Mouse (Mus musculus) heart, embryonic 16.5 days (tissue): ENCODE results near the gene Serpinc1. TPM values are rescaled to one million over a fixed set of nuclear protein-coding genes. Genes with fewer than 3 reads are reported as not detected.
"Not testable (repeated sequence)": the region's sequence is repeated elsewhere in the genome, so short reads cannot be mapped to it uniquely, and the experiment has no call there.

ENCODE experiments used
- ATAC-seq: fragments of 200-750 bp; cut with Nextera tagmentation; replicated peaks from 2 replicates; pipeline ENCODE4 v1.8.0; 2017; ENCODE audit warnings: moderate number of reproducible peaks; ENCODE audit not compliant: insufficient read depth, low FRiP score; ENCODE audit errors: extremely low read depth
- H3K27ac ChIP-seq: fragments of 300-500 bp; sonication (generic); 2 replicates; pipeline ENCODE4 v1.5.1; 2014; ENCODE audit warnings: mild to moderate bottlenecking, low read length, control low read depth, moderate library complexity
- H3K27me3 ChIP-seq: fragments of 300-500 bp; sonication (generic); 2 replicates; pipeline ENCODE4 v1.6.1; 2014; ENCODE audit warnings: low read length, mixed read lengths; ENCODE audit not compliant: control insufficient read depth, insufficient read depth
- H3K36me3 ChIP-seq: fragments of 300-500 bp; sonication (generic); 2 replicates; pipeline ENCODE4 v1.6.1; 2014; ENCODE audit not compliant: control insufficient read depth, insufficient read depth
- H3K4me1 ChIP-seq: fragments of 300-500 bp; sonication (generic); 2 replicates; pipeline ENCODE4 v1.6.1; 2014; ENCODE audit warnings: low read length, mixed read lengths; ENCODE audit not compliant: control insufficient read depth, insufficient read depth
- H3K4me2 ChIP-seq: fragments of 300-500 bp; sonication (generic); 2 replicates; pipeline ENCODE4 v1.6.1; 2014; ENCODE audit warnings: low read depth, mild to moderate bottlenecking, control low read depth, low read length
- H3K4me3 ChIP-seq: fragments of 300-500 bp; sonication (generic); 2 replicates; pipeline ENCODE4 v1.5.1; 2014; ENCODE audit warnings: mild to moderate bottlenecking, control low read depth, low read length
- H3K9ac ChIP-seq: fragments of 300-500 bp; sonication (generic); 2 replicates; pipeline ENCODE4 v1.6.1; 2014; ENCODE audit warnings: low read length, control low read depth
- H3K9me3 ChIP-seq: fragments of 300-500 bp; sonication (generic); replicated peaks from 2 replicates; pipeline ENCODE4 v1.6.1; 2016; ENCODE audit warnings: low read length; ENCODE audit not compliant: control insufficient read depth
- WGBS: fragments of 180-500 bp; shearing (Covaris S2); extraction: QIAGEN DNeasy Blood & Tissue Kit; methylation state at CpG from one replicate; pipeline ENCODE4 v1.1.7; 2014; 5-methylcytosine and 5-hydroxymethylcytosine counted together
- polyA plus RNA-seq: library from polyadenylated mRNA; unstranded; fragments of >200 nt; fragmentation: Nextera tagmentation; extraction: Ambion mirVana; gene quantifications from 2 replicates; pipeline ENCODE4 v1.2.1, GENCODE M21; 2015

Gene Serpinc1
- polyA plus RNA-seq, 1 experiment from 2014 or later = 2.0 TPM

DNA sequence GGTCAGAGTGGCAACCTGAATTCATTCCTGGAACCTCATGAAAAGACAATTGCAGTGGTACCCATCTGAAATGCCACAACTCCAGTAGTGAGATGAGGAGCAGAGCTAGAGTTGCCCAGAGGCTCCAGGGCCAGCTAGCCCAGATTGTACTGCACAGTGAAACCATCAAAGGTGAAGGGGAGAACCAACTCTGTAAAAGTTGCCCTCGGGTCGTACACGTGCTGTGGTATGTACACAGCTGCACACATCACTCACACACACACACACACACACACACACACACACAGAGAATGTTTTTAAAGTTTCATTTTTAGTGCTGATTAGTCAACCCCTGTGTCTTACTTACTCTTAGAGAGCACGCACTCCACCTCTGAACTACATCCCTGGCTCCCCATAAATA is 3.0 kb downstream of the Serpinc1 start:
- no peak for ATAC-seq
- Histone ChIP-seq H3K9ac (no peak overlapping the region), H3K4me2 (no peak overlapping the region), H3K9me3 (no peaks in the 10 kb centered on the region), H3K27me3 (no peaks in the 10 kb centered on the region), H3K4me1 (no peaks in the 10 kb centered on the region), H3K36me3 (peaks cover 2% of the 10 kb centered on the region; the same call in 1 of the 2 replicates), H3K27ac (no peak overlapping the region), H3K4me3 (no peak overlapping the region)
- WGBS = 89% methylated on average over 4 of the region's 4 CpGs

DNA sequence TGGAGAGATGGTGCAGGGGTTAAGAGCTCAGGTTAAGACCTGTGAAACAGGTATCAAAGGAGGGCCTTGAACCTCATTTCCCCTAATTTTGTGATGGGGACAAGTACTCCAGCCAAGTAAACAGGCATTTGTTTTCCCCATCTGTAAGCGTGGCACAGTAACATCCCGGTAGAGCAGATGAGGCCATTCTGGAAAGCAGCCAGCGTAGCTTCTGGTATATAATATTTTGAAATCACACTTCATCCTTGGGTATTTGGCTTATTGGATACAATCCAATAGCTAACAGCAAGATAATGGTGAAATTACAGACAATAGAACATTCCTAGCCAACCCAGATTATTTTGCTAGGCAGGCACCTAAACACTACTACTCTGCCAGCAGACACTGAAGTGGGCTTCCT is 4.5 kb downstream of the Serpinc1 start:
- H3K27ac ChIP-seq = no peak overlapping the region
- ATAC-seq = no peak
- no peak overlapping the region for H3K9ac ChIP-seq
- no peak overlapping the region for H3K4me3 ChIP-seq
- 67% methylated on average over 3 of the region's 3 CpGs for WGBS
- H3K4me2 ChIP-seq = no peak overlapping the region
- H3K27me3 ChIP-seq = no peaks in the 10 kb centered on the region
- H3K4me1 ChIP-seq = no peaks in the 10 kb centered on the region
- no peaks in the 10 kb centered on the region for H3K9me3 ChIP-seq
- no peaks in the 10 kb centered on the region for H3K36me3 ChIP-seq

GRCm38 (mm10) chr1:160984731-160985130 is 6.3 kb downstream of the Serpinc1 start:
- not testable (repeated sequence) for H3K36me3 ChIP-seq, H3K9ac ChIP-seq, H3K9me3 ChIP-seq, H3K27ac ChIP-seq, ATAC-seq, H3K4me2 ChIP-seq, H3K4me3 ChIP-seq, H3K27me3 ChIP-seq, H3K4me1 ChIP-seq
- 84% methylated on average over 1 of the region's 1 CpGs for WGBS

- no peak overlapping the region for H3K27ac ChIP-seq
- H3K9me3 ChIP-seq = no peaks in the 10 kb centered on the region
- H3K27me3 ChIP-seq = no peaks in the 10 kb centered on the region
- no peaks in the 10 kb centered on the region for H3K4me1 ChIP-seq
- ATAC-seq = no peak
- no peak overlapping the region for H3K9ac ChIP-seq
- no peak overlapping the region for H3K4me3 ChIP-seq
- H3K36me3 ChIP-seq = no peaks in the 10 kb centered on the region
- WGBS = 83% methylated on average over 6 of the region's 6 CpGs
- H3K4me2 ChIP-seq = no peak overlapping the region
Observed at GRCm38 (mm10) chr1:160985477-160985876, 7.1 kb downstream of the Serpinc1 start.

DNA sequence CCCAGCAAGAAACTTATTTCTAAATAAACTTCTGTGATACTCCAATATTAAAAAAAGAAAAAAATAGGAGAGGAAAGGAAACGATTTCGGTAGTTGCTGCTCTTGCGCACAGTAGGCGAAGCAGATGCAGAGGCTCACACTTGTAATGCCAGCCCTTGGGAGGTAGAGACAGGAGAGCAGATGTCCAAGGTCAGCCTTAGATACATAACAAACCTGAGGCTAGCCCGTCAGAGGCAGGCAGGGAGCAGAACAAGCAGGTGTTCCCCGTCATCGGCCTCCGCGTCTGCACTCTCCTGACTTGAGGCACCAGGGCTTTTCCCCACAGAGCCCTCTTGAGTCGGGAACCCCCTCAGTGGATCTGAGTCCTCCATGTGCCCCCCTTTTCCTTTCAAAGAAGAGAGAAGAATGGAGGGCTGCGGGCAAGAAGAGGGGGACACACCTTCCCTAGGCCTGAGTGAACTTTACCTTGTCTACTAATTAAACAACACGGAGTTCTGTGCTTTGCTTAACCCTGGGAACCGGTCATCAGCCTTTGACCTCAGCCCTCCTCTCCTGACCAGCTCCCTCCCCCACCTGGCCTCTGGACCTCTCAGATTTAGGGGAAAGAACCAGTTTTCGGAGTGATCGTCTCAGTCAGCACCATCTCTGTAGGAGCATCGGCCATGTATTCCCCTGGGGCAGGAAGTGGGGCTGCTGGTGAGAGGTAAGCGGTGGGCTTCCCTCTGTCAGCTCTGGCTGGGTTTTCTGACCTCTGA is 8.7 kb downstream of the Serpinc1 start:
- Histone ChIP-seq H3K9ac (no peak overlapping the region), H3K4me3 (no peak overlapping the region), H3K27me3 (no peaks in the 10 kb centered on the region), H3K4me2 (no peak overlapping the region), H3K4me1 (no peaks in the 10 kb centered on the region), H3K36me3 (no peaks in the 10 kb centered on the region), H3K9me3 (no peaks in the 10 kb centered on the region), H3K27ac (no peak overlapping the region)
- 77% methylated on average over 17 of the region's 17 CpGs for WGBS
- ATAC-seq = no peak

DNA sequence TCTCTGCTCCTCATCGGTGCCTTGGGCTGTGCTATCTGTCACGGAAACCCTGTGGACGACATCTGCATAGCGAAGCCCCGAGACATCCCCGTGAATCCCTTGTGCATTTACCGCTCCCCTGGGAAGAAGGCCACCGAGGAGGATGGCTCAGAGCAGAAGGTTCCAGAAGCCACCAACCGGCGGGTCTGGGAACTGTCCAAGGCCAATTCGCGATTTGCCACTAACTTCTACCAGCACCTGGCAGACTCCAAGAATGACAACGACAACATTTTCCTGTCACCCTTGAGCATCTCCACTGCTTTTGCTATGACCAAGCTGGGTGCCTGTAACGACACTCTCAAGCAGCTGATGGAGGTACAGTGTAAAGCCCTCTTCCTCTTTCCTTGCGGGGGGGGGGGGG is 11.0 kb downstream of the Serpinc1 start:
- 84% methylated on average over 15 of the region's 15 CpGs for WGBS
- Histone ChIP-seq H3K4me2 (no peak overlapping the region), H3K36me3 (no peaks in the 10 kb centered on the region), H3K27ac (no peak overlapping the region), H3K9me3 (no peaks in the 10 kb centered on the region), H3K27me3 (no peaks in the 10 kb centered on the region), H3K4me1 (no peaks in the 10 kb centered on the region), H3K9ac (no peak overlapping the region), H3K4me3 (no peak overlapping the region)
- no peak for ATAC-seq

GRCm38 (mm10) chr1:160993851-160994250 is 15.5 kb downstream of the Serpinc1 start:
- Histone ChIP-seq H3K4me1 (peaks cover 9% of the 10 kb centered on the region), H3K27me3 (no peaks in the 10 kb centered on the region), H3K27ac (no peak overlapping the region), H3K36me3 (no peaks in the 10 kb centered on the region), H3K4me2 (no peak overlapping the region), H3K9me3 (no peaks in the 10 kb centered on the region), H3K4me3 (no peak overlapping the region), H3K9ac (no peak overlapping the region)
- ATAC-seq = no peak
- 75% methylated on average over 6 of the region's 6 CpGs for WGBS

DNA sequence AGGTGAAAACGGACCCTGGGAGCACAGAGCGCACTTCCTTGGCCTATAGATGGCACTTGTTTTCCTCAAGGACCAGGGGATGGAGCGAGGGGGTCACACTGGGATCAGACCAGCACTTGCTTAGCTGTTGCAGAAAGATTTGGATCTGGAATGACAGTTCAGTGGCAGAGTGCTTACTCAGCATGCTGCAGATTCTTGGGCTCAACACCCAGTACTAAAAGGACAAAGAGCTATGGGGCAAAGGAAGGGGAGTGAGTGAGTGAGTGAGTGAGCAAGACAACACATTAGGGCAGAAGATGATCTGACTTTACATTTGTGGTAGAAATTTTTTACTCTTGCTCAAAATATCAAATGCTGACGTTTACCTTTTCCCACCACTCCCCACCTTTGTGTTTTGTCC is 26.6 kb downstream of the Serpinc1 start:
- Histone ChIP-seq H3K9ac (no peak overlapping the region), H3K27me3 (no peaks in the 10 kb centered on the region)
- ATAC-seq = no peak

GRCm38 (mm10) chr1:161005526-161005925 is 27.1 kb downstream of the Serpinc1 start:
- Histone ChIP-seq H3K9ac (no peak overlapping the region), H3K4me2 (no peak overlapping the region), H3K9me3 (no peaks in the 10 kb centered on the region), H3K4me3 (no peak overlapping the region), H3K4me1 (no peaks in the 10 kb centered on the region), H3K27ac (no peak overlapping the region), H3K36me3 (peaks cover 14% of the 10 kb centered on the region; the same call in 1 of the 2 replicates), H3K27me3 (no peaks in the 10 kb centered on the region)
- 67% methylated on average over 3 of the region's 3 CpGs for WGBS
- ATAC-seq = no peak

More for the DNA sequence above, 26.6 kb downstream of the Serpinc1 start:
- H3K9me3 ChIP-seq = no peaks in the 10 kb centered on the region
- H3K4me3 ChIP-seq = no peak overlapping the region
- peaks cover 14% of the 10 kb centered on the region; the same call in 1 of the 2 replicates for H3K36me3 ChIP-seq
- no peaks in the 10 kb centered on the region for H3K4me1 ChIP-seq
- WGBS = 78% methylated on average over 4 of the region's 4 CpGs
- H3K27ac ChIP-seq = no peak overlapping the region
- no peak overlapping the region for H3K4me2 ChIP-seq
